ENCODE assay signal across 8 mouse cellular contexts in the genomic region with DNA sequence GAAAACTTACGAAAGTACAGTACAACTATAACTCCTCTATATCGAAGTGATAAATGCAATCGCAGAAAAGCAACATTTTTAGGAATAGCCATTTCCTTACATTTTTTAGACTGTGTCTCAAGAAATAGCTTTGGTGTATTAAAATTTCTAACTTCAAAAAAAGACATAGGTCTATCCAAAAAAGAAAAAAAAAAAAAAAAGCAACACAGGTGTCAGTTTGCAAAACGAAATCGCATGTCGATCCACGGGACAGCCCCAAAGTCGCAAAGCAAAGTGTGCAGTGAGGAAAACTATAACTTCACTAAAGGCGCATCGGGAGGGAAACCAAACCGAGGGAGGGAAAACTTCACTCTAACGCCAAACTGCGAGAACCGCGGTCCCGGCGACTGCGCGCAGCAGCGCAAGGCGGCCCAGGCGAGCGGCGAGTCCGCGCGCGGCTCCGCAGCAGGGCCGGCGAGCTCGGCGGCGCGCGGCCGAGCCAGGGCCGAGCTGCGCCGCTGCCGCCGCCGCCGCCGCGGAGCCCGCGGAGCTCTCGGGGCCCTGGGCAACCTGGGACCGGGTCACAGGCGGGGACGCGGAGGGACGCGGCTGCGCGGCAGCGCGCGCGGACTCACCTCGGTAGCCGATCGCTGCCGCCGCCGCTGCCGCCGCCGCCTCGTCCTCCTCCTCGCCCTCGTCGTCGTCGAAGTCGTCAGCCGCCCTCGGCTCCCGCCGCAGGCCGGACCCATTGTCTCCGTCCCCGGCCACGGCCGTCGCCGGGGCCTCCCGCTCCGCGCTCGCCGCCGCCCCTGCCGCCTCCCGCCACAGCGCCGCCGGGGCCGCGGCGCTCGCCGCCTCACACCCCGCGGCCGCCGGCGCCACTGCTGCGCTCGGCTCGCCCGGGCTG. TPM values are rescaled to one million over a fixed set of nuclear protein-coding genes. Genes with fewer than 3 reads are reported as not detected.
DNase-seq lines count a peak whose midpoint lies in the region; ATAC-seq and TF ChIP-seq lines count a peak whose summit lies in the region.

No protein-coding gene starts in this region.

- 1% methylated on average over 63 of the region's 113 CpGs for WGBS in hindbrain, embryonic 13.5 days

- peak overlapping the region; percentile 92 for H3K9ac ChIP-seq in hindbrain, embryonic 13.5 days

- DNase-seq in Patski (ENCODE audit: low read depth, low spot score), result no peak
- DNase-seq in cerebellum, adult 9-11 months, result peak; percentile 68
- DNase-seq in layer of hippocampus, postnatal 36 days, result peak; percentile 33 to 49
- DNase-seq in lung, postnatal 4 days, result peak; percentile 71 to 85
- peak; percentile 49 for DNase-seq in right cerebral cortex, adult 18-20 months
- peak; percentile 12 for DNase-seq in urinary bladder, postnatal 10 days (ENCODE audit: low spot score)

- H3K4me2 ChIP-seq in hindbrain, embryonic 13.5 days, result peak overlapping the region; percentile 68

- TF ChIP-seq CTCF in Patski (IDR thresholded peaks at IDR 0.05), result no peak

- peak overlapping the region; percentile 82 for H3K4me3 ChIP-seq in hindbrain, embryonic 13.5 days

- H3K27me3 ChIP-seq in Patski, result no peaks in the 10 kb centered on the region
- H3K27me3 ChIP-seq in hindbrain, embryonic 13.5 days, result peaks cover 3% of the 10 kb centered on the region; the same call in 1 of the 2 replicates

- peaks cover 20% of the 10 kb centered on the region for H3K4me1 ChIP-seq in hindbrain, embryonic 13.5 days (replicated peaks)

- in situ Hi-C loops in Patski (cut with MboI; ENCODE audit: low pct_unique_long_range_greater_than_20kb), result no loop called here

- peak overlapping the region; percentile 95 for H3K27ac ChIP-seq in hindbrain, embryonic 13.5 days

- peak; percentile 78 for ATAC-seq in Patski
- ATAC-seq in frontal cortex, adult (ENCODE audit: low TSS enrichment), result peak; percentile 73
- ATAC-seq in hindbrain, embryonic 13.5 days (ENCODE audit: low FRiP score), result peak; percentile 87

- POLR2A ChIA-PET in Patski (lab: Charles Lee), result interaction anchor here (0.6 to 0.7 kb wide), 2 partner anchors 14 to 20 kb away, joined by 3 to 6 read pairs; no protein-coding TSS in a partner anchor

- peaks cover 12% of the 10 kb centered on the region for H3K36me3 ChIP-seq in hindbrain, embryonic 13.5 days

- no peaks in the 10 kb centered on the region for H3K9me3 ChIP-seq in hindbrain, embryonic 13.5 days

- CTCF ChIA-PET in Patski (lab: Charles Lee), result no interaction called here

RNA-seq across cellular contexts. Expression of a gene that starts 43.3 kb away (rescaled TPM):
- polyA plus RNA-seq in Patski (2021), result 11.6 TPM
- polyA plus RNA-seq in hindbrain, embryonic 13.5 days (2015; fragmentation: Nextera tagmentation; extraction: Ambion mirVana), result 4.8 and 5.8 TPM in 2 replicates
- total RNA-seq in layer of hippocampus, postnatal 36 days (2021), result 10 to 100 TPM; 12.8 to 15.4 TPM

RNA-seq across cellular contexts. Expression of a gene that starts 44.0 kb away (rescaled TPM):
- 17.4 TPM for polyA plus RNA-seq in Patski (2021)
- polyA plus RNA-seq in hindbrain, embryonic 13.5 days (2015; fragmentation: Nextera tagmentation; extraction: Ambion mirVana), result 19.2 and 20.6 TPM in 2 replicates
- 10 to 100 TPM; 16.8 to 23.7 TPM for total RNA-seq in layer of hippocampus, postnatal 36 days (2021)
